ENCODE assay signal across 8 mouse cellular contexts in genomic region chr2:165884577-165885224, GRCm38 (mm10). TPM values are rescaled to one million over a fixed set of nuclear protein-coding genes. Genes with fewer than 3 reads are reported as not detected.
DNase-seq lines count a peak whose midpoint lies in the region; ATAC-seq lines count a peak whose summit lies in the region.

No protein-coding gene starts in this region.

- no peaks in the 10 kb centered on the region for H3K27me3 ChIP-seq in intestine, embryonic 16.5 days (replicated peaks; ENCODE audit: control insufficient read depth, insufficient read depth, low read length)
- no peaks in the 10 kb centered on the region for H3K27me3 ChIP-seq in midbrain, embryonic 10.5 days (ENCODE audit: low read depth, poor library complexity, severe bottlenecking)

- H3K27ac ChIP-seq in intestine, embryonic 16.5 days (ENCODE audit: low read length): peak overlapping the region; percentile 100
- peak overlapping the region; percentile 100 for H3K27ac ChIP-seq in midbrain, embryonic 10.5 days (replicated peaks)

- peak overlapping the region; percentile 78 for H3K4me2 ChIP-seq in intestine, embryonic 16.5 days (ENCODE audit: low read depth, low read length)

- no peaks in the 10 kb centered on the region for H3K36me3 ChIP-seq in intestine, embryonic 16.5 days (ENCODE audit: control insufficient read depth, insufficient read depth, low read length)
- H3K36me3 ChIP-seq in midbrain, embryonic 10.5 days: no peaks in the 10 kb centered on the region

- H3K4me1 ChIP-seq in intestine, embryonic 16.5 days (ENCODE audit: control insufficient read depth, insufficient read depth, low read length): peaks cover 82% of the 10 kb centered on the region
- H3K4me1 ChIP-seq in midbrain, embryonic 10.5 days: peaks cover 100% of the 10 kb centered on the region

- DNase-seq in adrenal gland, postnatal 10 days: peak; percentile 97
- peak; percentile 99 for DNase-seq in embryo, embryonic 9.5 days (ENCODE audit: extremely low spot score)
- DNase-seq in gastrocnemius, postnatal 4 days (ENCODE audit: low spot score in 2 of 2): peak; percentile 78 to 87
- peak; percentile 99 for DNase-seq in left cerebral cortex, postnatal 36 days (ENCODE audit: low spot score in 2 of 2)
- DNase-seq in midbrain, embryonic 10.5 days (ENCODE audit: low spot score): peak; percentile 95
- DNase-seq in right cerebral cortex, postnatal 36 days (ENCODE audit: low spot score in 2 of 2): peak; percentile 96 to 98
- peak; percentile 89 to 94 for DNase-seq in urinary bladder, postnatal 4 days (ENCODE audit: low spot score in 2 of 2)

- 2% methylated on average over 20 of the region's 21 CpGs for WGBS in intestine, embryonic 16.5 days
- WGBS in midbrain, embryonic 10.5 days: 2% methylated on average over 21 of the region's 21 CpGs

- peak overlapping the region; percentile 88 for H3K9ac ChIP-seq in intestine, embryonic 16.5 days (ENCODE audit: low read depth, low read length)

- intact Hi-C loops in left cerebral cortex, postnatal 36 days (cut with DNase I): no loop called here

- no peaks in the 10 kb centered on the region for H3K9me3 ChIP-seq in intestine, embryonic 16.5 days (ENCODE audit: control insufficient read depth, low read length)
- H3K9me3 ChIP-seq in midbrain, embryonic 10.5 days (replicated peaks): no peaks in the 10 kb centered on the region

- H3K4me3 ChIP-seq in intestine, embryonic 16.5 days (ENCODE audit: low read length): peak overlapping the region; percentile 57
- peak overlapping the region; percentile 53 for H3K4me3 ChIP-seq in midbrain, embryonic 10.5 days

- ATAC-seq in intestine, embryonic 16.5 days: peak; percentile 53

RNA-seq across cellular contexts. Expression of gene Zmynd8, which starts 14.1 kb away (rescaled TPM):
- total RNA-seq in adrenal gland, postnatal 10 days (2021): 10 to 100 TPM; 39.8 to 57.2 TPM
- 10 to 100 TPM; 39.0 to 39.6 TPM for total RNA-seq in gastrocnemius, postnatal 4 days (2021)
- polyA plus RNA-seq in intestine, embryonic 16.5 days (2015; fragmentation: Nextera tagmentation; extraction: Ambion mirVana): 57.3 and 61.6 TPM in 2 replicates
- total RNA-seq in left cerebral cortex, postnatal 36 days (2021): 100 to 1,000 TPM; 119 to 184 TPM
- polyA plus RNA-seq in midbrain, embryonic 10.5 days (2016; fragmentation: Nextera tagmentation; extraction: Ambion mirVana): 61.4 and 63.3 TPM in 2 replicates

Comparison
In these comparisons a context has a peak if more than half of its experiments do, and no peak if none do; other contexts are left out.
1. Peak in every context shown above with its lines: DNase-seq, ATAC-seq, H3K4me3 ChIP-seq and H3K27ac ChIP-seq.